Mouse (Mus musculus): ENCODE results near the gene Vat1l.

The Vat1l gene

GRCm38 (mm10) chr8:114398326-114398725, 192.9 kb downstream of the Vat1l start:
- no peak for DNase-seq (ENCODE audit: low spot score in 2 of 2)

GRCm38 (mm10) chr8:114399273-114399672, 193.9 kb downstream of the Vat1l start:
- DNase-seq (ENCODE audit: low spot score in 2 of 2), result no peak

- DNase-seq (ENCODE audit: low spot score in 2 of 2), result no peak
These were observed 196.3 kb downstream of the Vat1l start for GRCm38 (mm10) chr8:114401679-114402078.

DNA sequence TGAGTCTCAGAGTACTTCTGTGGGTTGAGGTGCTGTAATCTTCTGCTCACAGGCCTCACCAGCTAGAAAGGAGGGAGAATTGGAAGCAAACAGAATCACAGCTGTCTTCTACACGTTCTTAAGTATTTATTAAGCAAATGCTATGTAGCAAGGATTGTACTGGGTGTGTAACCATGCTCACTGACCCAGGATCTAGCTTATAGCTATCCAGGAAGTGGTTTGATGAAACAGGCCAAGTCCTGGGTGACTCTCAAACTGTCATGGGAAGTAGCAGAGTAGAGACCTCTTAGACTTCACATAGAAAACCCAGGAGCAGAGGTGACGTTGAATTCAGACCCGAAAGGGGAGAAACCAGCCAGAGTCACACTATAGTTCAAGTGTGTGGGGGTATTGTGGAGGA, 206.0 kb downstream of the Vat1l start:
- DNase-seq (ENCODE audit: low spot score in 2 of 2), result no peak

GRCm38 (mm10) chr8:114417786-114418185, 212.4 kb downstream of the Vat1l start, which contains the start of gene Clec3a:
Gene Clec3a, plus strand, starts transcription at chr8:114418086.
- no peak for DNase-seq (ENCODE audit: low spot score in 2 of 2)

DNA sequence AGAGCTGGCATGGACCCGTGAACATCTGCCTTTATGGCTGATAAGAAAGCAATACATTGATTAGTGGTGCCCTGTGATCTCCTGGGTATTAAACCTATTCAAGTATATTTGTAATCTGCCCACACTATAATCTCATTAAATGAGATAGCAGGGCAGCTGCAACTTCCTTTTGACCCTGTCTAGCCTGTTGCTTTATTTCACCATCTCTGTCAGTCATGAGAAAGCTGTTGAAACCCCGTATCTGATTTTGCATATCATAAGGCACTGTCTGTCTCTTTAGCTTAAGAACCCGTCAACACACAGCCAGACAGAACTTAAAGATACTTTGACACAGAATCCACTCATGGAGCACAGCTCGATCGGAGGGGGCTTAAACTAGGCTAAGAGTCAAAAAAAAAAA, 213.1 kb downstream of the Vat1l start:
- no peak for DNase-seq (ENCODE audit: low spot score in 2 of 2)

- DNase-seq (ENCODE audit: low spot score in 2 of 2), result no peak
These were observed 213.5 kb downstream of the Vat1l start for GRCm38 (mm10) chr8:114418904-114419303.

GRCm38 (mm10) chr8:114421544-114421943, 216.1 kb downstream of the Vat1l start:
- no peak for DNase-seq (ENCODE audit: low spot score in 2 of 2)

Data from frontal cortex, postnatal 25 days (tissue).